ENCODE assay signal across 14 mouse cellular contexts in genomic region chr5:66988926-66989325, GRCm38 (mm10).
DNase-seq lines count a peak whose midpoint lies in the region; ATAC-seq and TF ChIP-seq lines count a peak whose summit lies in the region.
"Had no signal": no experiment of that assay in that cellular context is flagged by ENCODE, and none has a peak within 500 bp of the region (broad histone marks: within the 10 kb centered on the region; RNA-seq: fewer than 3 reads in every experiment).

No protein-coding gene starts in this region.

- peak; percentile 59 for DNase-seq in cerebellum, postnatal 10 days
- DNase-seq in cerebellum, adult 11-12 months: no peak
- peak; percentile 75 for DNase-seq in lung, embryonic 14.5 days
- no peak for DNase-seq in lung, postnatal 14 days
- peak; percentile 84 for DNase-seq in brain, adult 2 months (ENCODE audit: low read depth, low spot score)
- no peak for DNase-seq in testis, postnatal 10 days (ENCODE audit: low spot score)
- DNase-seq: liver, embryonic 13.5 days; thymus, postnatal 36 days had no signal

- no peak for ATAC-seq in intestine, postnatal 0 days
- ATAC-seq in intestine, embryonic 15.5 days: no peak
- ATAC-seq in lung, embryonic 14.5 days (ENCODE audit: insufficient read depth): no peak
- ATAC-seq: forebrain, embryonic 13.5 days had no signal

- no peaks in the 10 kb centered on the region for H3K9me3 ChIP-seq in intestine, postnatal 0 days (ENCODE audit: control insufficient read depth)
- H3K9me3 ChIP-seq in intestine, embryonic 15.5 days: no peaks in the 10 kb centered on the region
- H3K9me3 ChIP-seq in lung, embryonic 14.5 days (ENCODE audit: low read depth, low read length): no peaks in the 10 kb centered on the region
- H3K9me3 ChIP-seq: forebrain, embryonic 13.5 days; hindbrain, embryonic 15.5 days; liver, embryonic 13.5 days; midbrain, embryonic 10.5 days; neural tube, embryonic 12.5 days had no signal

- no peaks in the 10 kb centered on the region for H3K4me1 ChIP-seq in intestine, postnatal 0 days (replicated peaks; ENCODE audit: control insufficient read depth, insufficient read depth, low read length)
- H3K4me1 ChIP-seq in intestine, embryonic 15.5 days (replicated peaks): no peaks in the 10 kb centered on the region
- H3K4me1 ChIP-seq in lung, embryonic 14.5 days (ENCODE audit: insufficient read depth): no peaks in the 10 kb centered on the region
- H3K4me1 ChIP-seq: liver, embryonic 13.5 days had no signal

- TF ChIP-seq CTCF in intestine, postnatal 0 days (IDR thresholded peaks at IDR 0.05; ENCODE audit: low read depth): peak; percentile 51
- peak; percentile 38 for TF ChIP-seq CTCF in lung, embryonic 14.5 days (IDR thresholded peaks at IDR 0.05; ENCODE audit: low read depth)

- WGBS in intestine, postnatal 0 days: 71% methylated on average over 4 of the region's 4 CpGs
- 69% methylated on average over 4 of the region's 4 CpGs for WGBS in intestine, embryonic 15.5 days
- WGBS in lung, embryonic 14.5 days: 63% methylated on average over 4 of the region's 4 CpGs

- H3K4me2 ChIP-seq in intestine, postnatal 0 days (replicated peaks; ENCODE audit: low read depth): no peak overlapping the region
- H3K4me2 ChIP-seq in intestine, embryonic 15.5 days (replicated peaks): no peak overlapping the region
- no peak overlapping the region for H3K4me2 ChIP-seq in lung, embryonic 14.5 days
- H3K4me2 ChIP-seq: forebrain, embryonic 13.5 days; hindbrain, embryonic 15.5 days; liver, embryonic 13.5 days; neural tube, embryonic 12.5 days had no signal

- H3K27me3 ChIP-seq in intestine, postnatal 0 days (replicated peaks; ENCODE audit: control insufficient read depth, insufficient read depth, low read length): no peaks in the 10 kb centered on the region
- no peaks in the 10 kb centered on the region for H3K27me3 ChIP-seq in intestine, embryonic 15.5 days (replicated peaks)
- no peaks in the 10 kb centered on the region for H3K27me3 ChIP-seq in lung, embryonic 14.5 days (ENCODE audit: insufficient read depth, low read length)
- H3K27me3 ChIP-seq: forebrain, embryonic 13.5 days; hindbrain, embryonic 15.5 days; liver, embryonic 13.5 days; neural tube, embryonic 12.5 days had no signal

- H3K9ac ChIP-seq in intestine, postnatal 0 days (ENCODE audit: low read depth, low read length): no peak overlapping the region
- H3K9ac ChIP-seq in intestine, embryonic 15.5 days: no peak overlapping the region
- H3K9ac ChIP-seq in lung, embryonic 14.5 days: no peak overlapping the region
- H3K9ac ChIP-seq: forebrain, embryonic 13.5 days; hindbrain, embryonic 15.5 days; liver, embryonic 13.5 days; neural tube, embryonic 12.5 days had no signal

- H3K36me3 ChIP-seq in intestine, postnatal 0 days (ENCODE audit: control insufficient read depth, insufficient read depth): no peaks in the 10 kb centered on the region
- no peaks in the 10 kb centered on the region for H3K36me3 ChIP-seq in intestine, embryonic 15.5 days
- peaks cover 10% of the 10 kb centered on the region; the same call in 1 of the 2 replicates for H3K36me3 ChIP-seq in lung, embryonic 14.5 days (ENCODE audit: insufficient read depth)
- H3K36me3 ChIP-seq: hindbrain, embryonic 15.5 days; liver, embryonic 13.5 days had no signal

- no peak overlapping the region for H3K27ac ChIP-seq in intestine, postnatal 0 days (ENCODE audit: low read depth, low read length)
- no peak overlapping the region for H3K27ac ChIP-seq in intestine, embryonic 15.5 days
- no peak overlapping the region for H3K27ac ChIP-seq in lung, embryonic 14.5 days (ENCODE audit: low read depth)
- H3K27ac ChIP-seq: forebrain, embryonic 13.5 days; hindbrain, embryonic 15.5 days; liver, embryonic 13.5 days; midbrain, embryonic 10.5 days; neural tube, embryonic 12.5 days had no signal

- H3K4me3 ChIP-seq in intestine, postnatal 0 days (ENCODE audit: low read depth, low read length): no peak overlapping the region
- H3K4me3 ChIP-seq in intestine, embryonic 15.5 days (replicated peaks): no peak overlapping the region
- H3K4me3 ChIP-seq in lung, embryonic 14.5 days (ENCODE audit: low read depth, low read length): no peak overlapping the region
- H3K4me3 ChIP-seq: forebrain, embryonic 13.5 days; hindbrain, embryonic 15.5 days; liver, embryonic 13.5 days; midbrain, embryonic 10.5 days; neural tube, embryonic 12.5 days had no signal

Comparison
In these comparisons a context has a peak if more than half of its experiments do, and no peak if none do; other contexts are left out.
1. DNase-seq: peak in cerebellum, postnatal 10 days (2 of 2), lung, embryonic 14.5 days (single experiment) and brain, adult 2 months (single experiment); none in cerebellum, adult 11-12 months (single experiment), lung, postnatal 14 days (single experiment) and testis, postnatal 10 days (single experiment).